Mouse (Mus musculus): ENCODE measurements at regions not wholly inside any gene's neighbourhood (a gene's known extent, or its start where the extent isn't known, plus 50 kb on each side); places are given as distances from the start of the nearest gene placed in this dataset.
"Not testable (repeated sequence)": the region's sequence is repeated elsewhere in the genome, so short reads cannot be mapped to it uniquely, and the experiment has no call there.

- DNase-seq (ENCODE audit: low spot score) = not testable (repeated sequence)
Measured at GRCm38 (mm10) chr1:23316288-23316687, 81.3 kb downstream of the Ogfrl1 start.

- not testable (repeated sequence) for DNase-seq (ENCODE audit: low spot score)
Measured at GRCm38 (mm10) chr1:23314863-23315262, 82.7 kb downstream of the Ogfrl1 start.

GRCm38 (mm10) chr1:23292718-23293117, 104.9 kb downstream of the Ogfrl1 start:
- DNase-seq (ENCODE audit: low spot score) = no peak

- DNase-seq (ENCODE audit: low spot score) = peak; percentile 70
Measured at GRCm38 (mm10) chr1:23286741-23287140, 110.8 kb downstream of the Ogfrl1 start.

GRCm38 (mm10) chr1:23282870-23283219, 114.7 kb downstream of the Ogfrl1 start:
- no peak for DNase-seq (ENCODE audit: low spot score)

GRCm38 (mm10) chr1:23282215-23282869, 115.2 kb downstream of the Ogfrl1 start:
- DNase-seq (ENCODE audit: low spot score) = no peak

- peak; percentile 75 for DNase-seq (ENCODE audit: low spot score)
Measured at GRCm38 (mm10) chr1:23279827-23280226, 117.7 kb downstream of the Ogfrl1 start.

- DNase-seq (ENCODE audit: low spot score) = no peak
Measured at GRCm38 (mm10) chr1:23272077-23272476, 125.5 kb downstream of the Ogfrl1 start.

- DNase-seq (ENCODE audit: low spot score) = no peak
Measured at GRCm38 (mm10) chr1:23270910-23271822, 126.4 kb downstream of the Ogfrl1 start.

GRCm38 (mm10) chr1:23268062-23268461, 129.5 kb downstream of the Ogfrl1 start:
- DNase-seq (ENCODE audit: low spot score) = no peak

- DNase-seq (ENCODE audit: low spot score) = no peak
Measured at GRCm38 (mm10) chr1:23265556-23266232, 131.9 kb downstream of the Ogfrl1 start.

- no peak for DNase-seq (ENCODE audit: low spot score)
Measured at GRCm38 (mm10) chr1:23264251-23264650, 133.3 kb downstream of the Ogfrl1 start.

GRCm38 (mm10) chr1:23263798-23264197, 133.8 kb downstream of the Ogfrl1 start:
- no peak for DNase-seq (ENCODE audit: low spot score)

- no peak for DNase-seq (ENCODE audit: low spot score)
Measured at GRCm38 (mm10) chr1:23261652-23262051, 135.9 kb downstream of the Ogfrl1 start.

GRCm38 (mm10) chr1:23257306-23257895, 140.2 kb downstream of the Ogfrl1 start:
- no peak for DNase-seq (ENCODE audit: low spot score)

- peak; percentile 78 for DNase-seq (ENCODE audit: low spot score)
Measured at GRCm38 (mm10) chr1:23256630-23257001, 141.0 kb downstream of the Ogfrl1 start.

GRCm38 (mm10) chr1:23255925-23256629, 141.5 kb downstream of the Ogfrl1 start:
- peak; percentile 92 for DNase-seq (ENCODE audit: low spot score)

GRCm38 (mm10) chr1:23254235-23254634, 143.3 kb downstream of the Ogfrl1 start:
- DNase-seq (ENCODE audit: low spot score) = no peak

- DNase-seq (ENCODE audit: low spot score) = no peak
Measured at GRCm38 (mm10) chr1:23231522-23231921, 129.5 kb upstream of the 4933415F23Rik start.

- no peak for DNase-seq (ENCODE audit: low spot score)
Measured at GRCm38 (mm10) chr1:23228478-23228877, 126.4 kb upstream of the 4933415F23Rik start.

GRCm38 (mm10) chr1:23214462-23215158, 112.6 kb upstream of the 4933415F23Rik start:
- DNase-seq (ENCODE audit: low spot score) = no peak

All from heart, adult 8-10 months (tissue).